Mouse (Mus musculus): ENCODE data around the gene Wipf3.

The Wipf3 gene

GRCm38 (mm10) chr6:54429447-54430194, at the start of gene Wipf3:
Gene Wipf3, plus strand, starts transcription at chr6:54429603.
- DNase-seq (ENCODE audit: low spot score) = peak; percentile 79

GRCm38 (mm10) chr6:54382636-54383035, 46.8 kb upstream of the Wipf3 start:
- no peak for DNase-seq (ENCODE audit: low spot score)

GRCm38 (mm10) chr6:54383893-54384524, 45.4 kb upstream of the Wipf3 start:
- DNase-seq (ENCODE audit: low spot score) = no peak

GRCm38 (mm10) chr6:54384777-54385176, 44.6 kb upstream of the Wipf3 start:
- DNase-seq (ENCODE audit: low spot score) = no peak

- no peak for DNase-seq (ENCODE audit: low spot score)
Measured at GRCm38 (mm10) chr6:54386429-54386828, 43.0 kb upstream of the Wipf3 start.

- DNase-seq (ENCODE audit: low spot score) = no peak
Measured at GRCm38 (mm10) chr6:54387044-54387443, 42.4 kb upstream of the Wipf3 start.

- no peak for DNase-seq (ENCODE audit: low spot score)
Measured at GRCm38 (mm10) chr6:54387751-54388150, 41.7 kb upstream of the Wipf3 start.

GRCm38 (mm10) chr6:54388690-54389275, 40.6 kb upstream of the Wipf3 start:
- DNase-seq (ENCODE audit: low spot score) = no peak

- DNase-seq (ENCODE audit: low spot score) = peak; percentile 72
Measured at GRCm38 (mm10) chr6:54391765-54392164, 37.6 kb upstream of the Wipf3 start.

- no peak for DNase-seq (ENCODE audit: low spot score)
Measured at GRCm38 (mm10) chr6:54393886-54394285, 35.5 kb upstream of the Wipf3 start.

GRCm38 (mm10) chr6:54399194-54399923, 30.0 kb upstream of the Wipf3 start:
- peak; percentile 40 for DNase-seq (ENCODE audit: low spot score)

GRCm38 (mm10) chr6:54401503-54401902, 27.9 kb upstream of the Wipf3 start:
- DNase-seq (ENCODE audit: low spot score) = no peak

- DNase-seq (ENCODE audit: low spot score) = no peak
Measured at GRCm38 (mm10) chr6:54404916-54405315, 24.5 kb upstream of the Wipf3 start.

- no peak for DNase-seq (ENCODE audit: low spot score)
Measured at GRCm38 (mm10) chr6:54406116-54406515, 23.3 kb upstream of the Wipf3 start.

GRCm38 (mm10) chr6:54409271-54409670, 20.1 kb upstream of the Wipf3 start:
- no peak for DNase-seq (ENCODE audit: low spot score)

GRCm38 (mm10) chr6:54410451-54410850, 19.0 kb upstream of the Wipf3 start:
- DNase-seq (ENCODE audit: low spot score) = no peak

- DNase-seq (ENCODE audit: low spot score) = no peak
Measured at GRCm38 (mm10) chr6:54411591-54411990, 17.8 kb upstream of the Wipf3 start.

GRCm38 (mm10) chr6:54412879-54413278, 16.5 kb upstream of the Wipf3 start:
- no peak for DNase-seq (ENCODE audit: low spot score)

- no peak for DNase-seq (ENCODE audit: low spot score)
Measured at GRCm38 (mm10) chr6:54425230-54425629, 4.2 kb upstream of the Wipf3 start.

- no peak for DNase-seq (ENCODE audit: low spot score)
Measured at GRCm38 (mm10) chr6:54428850-54429446, 455 bp upstream of the Wipf3 start.

- DNase-seq (ENCODE audit: low spot score) = peak; percentile 20
Measured at GRCm38 (mm10) chr6:54430221-54430620, 818 bp downstream of the Wipf3 start.

GRCm38 (mm10) chr6:54431761-54432160, 2.4 kb downstream of the Wipf3 start:
- DNase-seq (ENCODE audit: low spot score) = no peak

All from MN1 (cell line).